Mouse (Mus musculus) thymus, postnatal 14 days (tissue): ENCODE measurements around the gene Pusl1.

ENCODE experiments used
- DNase-seq: peaks from one replicate; pipeline ENCODE4 v3.0.0; 2021

The Pusl1 gene

GRCm38 (mm10) chr4:155891551-155892001 is at the start of gene Pusl1, which contains the start of gene Acap3:
Gene Pusl1 (minus strand): TSS chr4:155891781.
Gene Acap3 (plus strand): TSS chr4:155891822.
- DNase-seq, result peak; percentile 99

GRCm38 (mm10) chr4:155932031-155932430 is 40.5 kb upstream of the Pusl1 start:
- no peak for DNase-seq

GRCm38 (mm10) chr4:155908751-155909150 is 17.2 kb upstream of the Pusl1 start:
- no peak for DNase-seq

- no peak for DNase-seq
Measured at GRCm38 (mm10) chr4:155908281-155908680, 16.7 kb upstream of the Pusl1 start.

- no peak for DNase-seq
Measured at GRCm38 (mm10) chr4:155907003-155907402, 15.4 kb upstream of the Pusl1 start.

GRCm38 (mm10) chr4:155906125-155906524 is 14.5 kb upstream of the Pusl1 start:
- no peak for DNase-seq

GRCm38 (mm10) chr4:155905634-155906033 is 14.1 kb upstream of the Pusl1 start:
- no peak for DNase-seq

- DNase-seq, result no peak
Measured at GRCm38 (mm10) chr4:155904318-155905102, 12.9 kb upstream of the Pusl1 start.

GRCm38 (mm10) chr4:155903246-155903645 is 11.7 kb upstream of the Pusl1 start:
- DNase-seq, result no peak

GRCm38 (mm10) chr4:155901205-155901604 is 9.6 kb upstream of the Pusl1 start:
- no peak for DNase-seq

GRCm38 (mm10) chr4:155899355-155899754 is 7.8 kb upstream of the Pusl1 start:
- no peak for DNase-seq

- DNase-seq, result no peak
Measured at GRCm38 (mm10) chr4:155898318-155898717, 6.7 kb upstream of the Pusl1 start.

GRCm38 (mm10) chr4:155896461-155896860 is 4.9 kb upstream of the Pusl1 start:
- DNase-seq, result no peak

GRCm38 (mm10) chr4:155895826-155896225 is 4.2 kb upstream of the Pusl1 start:
- DNase-seq, result peak; percentile 3

- peak; percentile 5 for DNase-seq
Measured at GRCm38 (mm10) chr4:155895216-155895615, 3.6 kb upstream of the Pusl1 start.

- DNase-seq, result peak; percentile 77
Measured at GRCm38 (mm10) chr4:155894311-155894881, 2.8 kb upstream of the Pusl1 start.

- peak; percentile 2 for DNase-seq
Measured at GRCm38 (mm10) chr4:155893212-155893690, 1.7 kb upstream of the Pusl1 start.

GRCm38 (mm10) chr4:155892438-155893211 is 1.0 kb upstream of the Pusl1 start:
- peak; percentile 63 for DNase-seq

GRCm38 (mm10) chr4:155892017-155892416 is 436 bp upstream of the Pusl1 start:
- DNase-seq, result peak; percentile 91

- DNase-seq, result no peak
Measured at GRCm38 (mm10) chr4:155891011-155891471, 540 bp downstream of the Pusl1 start.

- no peak for DNase-seq
Measured at GRCm38 (mm10) chr4:155889316-155889715, 2.3 kb downstream of the Pusl1 start.

- DNase-seq, result no peak
Measured at GRCm38 (mm10) chr4:155888181-155888580, 3.4 kb downstream of the Pusl1 start.

- DNase-seq, result no peak
Measured at GRCm38 (mm10) chr4:155887674-155888073, 3.9 kb downstream of the Pusl1 start.
